Mouse (Mus musculus) kidney, adult 18-20 months (tissue): ENCODE measurements around the gene Oaz3.

Source experiments
- DNase-seq: peaks from one replicate; pipeline ENCODE4 v3.0.0; 2021

Oaz3 gene

DNA sequence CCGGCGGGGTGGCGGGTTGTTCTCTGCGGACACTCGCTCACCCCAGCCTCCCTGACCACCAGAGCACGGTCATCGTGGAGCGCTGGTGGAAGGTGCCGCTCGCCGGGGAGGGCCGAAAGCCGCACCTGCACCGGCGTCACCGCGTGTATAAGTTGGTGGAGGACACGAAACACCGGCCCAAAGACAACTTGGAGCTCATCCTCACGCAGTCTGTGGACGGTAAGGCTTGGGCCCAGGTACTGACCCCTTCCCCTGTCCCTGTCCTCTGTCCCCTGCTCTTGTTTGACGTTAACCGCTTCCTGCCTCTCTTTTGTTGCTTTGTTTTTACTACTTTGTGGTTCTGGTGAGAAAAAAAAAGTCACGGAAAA, at the start of gene Oaz3:
TSS of gene Oaz3 (minus strand) at position 319 of the 368 bp plus-strand sequence.
- DNase-seq = no peak

DNA sequence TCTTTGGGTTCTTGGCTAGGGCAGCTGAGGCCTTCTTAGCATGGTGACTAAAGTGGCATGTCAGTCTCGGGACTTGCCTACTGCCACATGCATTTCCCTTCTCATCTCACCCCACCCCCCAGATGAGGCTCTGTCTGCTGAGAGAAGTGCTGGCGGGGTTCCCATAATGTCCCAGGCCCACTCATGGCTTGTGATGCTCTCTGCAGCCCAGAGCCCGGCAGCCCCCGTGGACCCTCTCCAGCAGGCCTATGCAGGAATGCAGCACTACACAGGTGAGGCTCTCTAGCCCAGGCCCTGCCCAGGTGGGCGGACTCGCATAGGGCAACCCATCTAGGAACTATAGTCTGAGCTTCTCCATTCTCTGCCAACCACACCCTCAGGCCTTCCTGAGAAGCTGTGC, 43.9 kb upstream of the Oaz3 start:
- no peak for DNase-seq

GRCm38 (mm10) chr3:94485922-94486321, 42.2 kb upstream of the Oaz3 start:
- DNase-seq = no peak

DNA sequence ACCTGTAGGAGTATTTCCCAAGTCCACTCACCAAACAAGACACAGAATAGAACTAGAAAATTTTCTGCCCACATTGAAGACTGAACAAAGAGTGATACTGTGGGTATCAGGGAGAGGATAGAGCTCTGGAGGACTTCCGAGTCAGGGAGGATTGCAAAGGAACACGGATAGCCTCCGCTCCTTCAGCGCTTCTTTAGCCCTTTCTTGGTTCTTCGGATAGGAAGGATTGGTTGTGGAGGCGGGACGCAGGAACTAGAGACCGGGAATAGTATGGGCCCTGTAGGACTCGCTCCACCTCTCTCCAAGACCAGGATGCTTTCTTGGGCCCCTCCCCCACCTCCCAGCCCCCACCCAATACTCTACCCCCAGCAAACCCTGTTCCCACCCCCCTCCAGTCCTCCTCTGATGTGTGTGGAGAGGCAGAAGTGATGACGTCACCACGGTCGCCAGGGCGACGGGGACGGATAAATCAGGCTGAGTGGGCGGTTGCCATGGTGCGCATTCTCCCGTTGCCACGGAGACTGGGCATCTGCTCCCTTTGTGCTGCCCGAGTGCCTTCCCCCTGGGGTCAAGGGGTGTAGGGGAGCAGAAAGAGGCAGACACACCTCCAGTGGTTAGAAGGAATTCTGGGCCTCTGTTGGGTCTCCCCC, 40.2 kb upstream of the Oaz3 start:
- DNase-seq = no peak

DNA sequence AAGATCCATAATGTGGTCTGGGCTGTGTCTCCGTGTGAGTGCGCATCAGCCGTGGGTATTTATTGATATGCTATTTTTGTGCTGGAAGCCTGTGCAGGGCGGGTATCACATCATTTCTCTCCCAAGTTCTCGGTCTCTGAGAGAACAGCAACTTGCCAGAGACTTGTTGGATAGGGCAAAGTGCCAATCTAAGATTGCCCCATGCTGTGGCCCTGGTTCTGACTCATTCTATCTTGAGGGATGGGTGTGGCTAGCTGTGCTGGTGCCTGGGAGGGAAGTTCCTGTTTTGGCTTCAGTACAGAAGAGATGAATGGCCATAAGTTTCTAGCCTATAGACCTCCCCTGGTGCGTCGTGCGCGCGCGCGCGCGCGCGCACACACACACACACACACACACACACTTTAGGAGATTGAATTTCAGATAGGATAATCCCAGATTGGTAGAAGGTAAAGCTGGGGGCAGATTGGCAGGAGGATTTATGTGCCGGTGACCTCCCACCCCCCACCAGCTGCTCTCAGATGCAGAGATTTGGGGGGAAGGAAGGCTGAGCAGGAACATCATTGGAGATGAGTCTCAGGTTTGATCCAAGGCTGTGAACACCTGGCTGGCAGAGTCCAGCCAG, 39.2 kb upstream of the Oaz3 start:
- no peak for DNase-seq

- DNase-seq = no peak
Observed at GRCm38 (mm10) chr3:94481429-94481828, 37.7 kb upstream of the Oaz3 start.

DNA sequence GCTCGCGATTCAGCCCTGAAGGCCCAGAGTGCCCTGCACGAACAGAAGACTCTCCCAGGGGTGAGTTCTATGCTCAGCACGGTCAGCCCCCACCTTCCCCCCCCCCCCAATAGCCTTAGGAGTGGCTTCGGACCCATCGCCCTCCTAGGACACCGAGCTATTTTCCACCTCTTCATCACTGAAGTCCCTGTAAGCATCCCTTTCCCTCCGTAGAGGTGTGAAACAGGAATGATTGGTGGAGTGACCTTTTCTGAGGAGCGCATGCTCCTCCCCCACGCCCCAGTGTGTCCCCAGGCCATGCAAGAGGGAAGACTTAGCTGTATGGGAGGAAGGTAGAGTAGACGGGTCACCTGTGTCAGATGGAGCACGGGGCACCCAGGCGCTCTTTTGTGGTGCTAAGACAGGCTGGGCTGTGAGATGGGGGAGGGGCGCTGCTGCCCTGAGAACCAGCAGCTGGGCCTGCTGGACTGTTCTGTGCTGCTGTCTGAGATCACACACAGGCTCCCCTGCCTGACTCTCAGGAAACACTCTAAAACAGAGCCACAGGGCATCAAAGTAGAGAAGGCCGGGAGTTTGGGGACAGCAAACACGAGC, 36.7 kb upstream of the Oaz3 start, which contains the start of gene Riiad1:
TSS of gene Riiad1 (minus strand) at position 51 of the 594 bp plus-strand sequence.
- no peak for DNase-seq

GRCm38 (mm10) chr3:94479564-94479963, 35.8 kb upstream of the Oaz3 start:
- no peak for DNase-seq

GRCm38 (mm10) chr3:94478591-94479169, 35.0 kb upstream of the Oaz3 start:
- no peak for DNase-seq

GRCm38 (mm10) chr3:94477981-94478422, 34.3 kb upstream of the Oaz3 start, which contains the start of gene Celf3:
Celf3 (plus strand) TSS chr3:94478295.
- DNase-seq = no peak

- no peak for DNase-seq
Observed at GRCm38 (mm10) chr3:94477444-94477843, 33.7 kb upstream of the Oaz3 start.

DNA sequence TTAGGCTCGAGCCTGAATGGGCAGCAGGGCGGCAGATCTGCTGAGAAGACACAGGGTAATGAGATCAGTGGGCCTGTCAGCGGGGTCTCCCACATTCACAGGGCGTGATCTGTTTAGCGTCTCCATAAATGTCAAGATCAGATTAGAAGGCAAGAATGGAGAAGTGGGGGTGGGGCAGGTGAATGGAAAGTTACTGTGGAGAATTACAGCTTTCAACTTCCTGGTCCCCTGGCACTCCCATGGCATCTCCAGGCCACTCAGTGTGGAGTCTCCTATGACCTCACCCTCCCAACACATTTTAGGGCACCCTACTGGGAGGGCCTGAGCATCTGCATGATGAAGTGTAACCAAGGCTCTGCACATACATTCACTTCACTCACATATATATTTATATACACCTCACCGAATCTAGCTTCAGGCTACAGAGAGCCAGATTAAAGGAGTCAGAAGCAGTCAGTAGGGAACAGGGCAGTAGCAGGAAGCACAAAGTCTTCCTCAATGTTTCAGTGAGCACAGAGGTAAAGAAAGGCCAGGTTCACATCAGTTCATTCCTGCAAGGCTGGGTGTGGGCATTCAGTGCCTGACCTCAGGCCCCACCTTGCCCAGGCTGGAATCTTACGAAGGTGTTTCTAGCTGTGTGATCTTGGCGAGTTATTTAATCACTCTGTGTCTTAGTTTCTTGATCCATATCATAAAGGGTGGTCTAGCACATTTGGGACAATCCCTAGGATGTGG, 32.8 kb upstream of the Oaz3 start:
- peak; percentile 48 for DNase-seq

- DNase-seq = no peak
Observed at GRCm38 (mm10) chr3:94473567-94474232, 30.0 kb upstream of the Oaz3 start.

DNA sequence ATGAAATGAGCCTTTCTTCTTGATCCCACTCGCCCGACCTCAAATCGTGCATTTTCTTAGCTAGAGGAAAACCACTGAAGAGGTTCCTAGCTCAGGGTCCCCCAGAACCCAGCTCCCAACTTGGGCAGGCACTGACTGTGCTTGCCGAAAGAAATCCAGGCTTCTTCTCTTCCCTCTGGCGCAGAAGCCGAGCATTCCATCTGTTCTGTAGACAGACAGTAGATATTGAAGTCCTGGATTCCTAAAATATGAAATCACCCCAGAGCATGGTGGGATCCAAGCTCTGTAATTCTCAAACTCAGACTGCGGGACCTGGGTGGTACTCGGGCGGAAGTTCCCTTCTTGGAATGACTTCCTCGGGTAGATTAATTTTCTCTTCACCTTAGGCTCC, 29.4 kb upstream of the Oaz3 start:
- DNase-seq = no peak

- peak; percentile 14 for DNase-seq
Observed at GRCm38 (mm10) chr3:94472447-94473114, 28.9 kb upstream of the Oaz3 start.

GRCm38 (mm10) chr3:94468931-94469330, 25.2 kb upstream of the Oaz3 start:
- no peak for DNase-seq

DNA sequence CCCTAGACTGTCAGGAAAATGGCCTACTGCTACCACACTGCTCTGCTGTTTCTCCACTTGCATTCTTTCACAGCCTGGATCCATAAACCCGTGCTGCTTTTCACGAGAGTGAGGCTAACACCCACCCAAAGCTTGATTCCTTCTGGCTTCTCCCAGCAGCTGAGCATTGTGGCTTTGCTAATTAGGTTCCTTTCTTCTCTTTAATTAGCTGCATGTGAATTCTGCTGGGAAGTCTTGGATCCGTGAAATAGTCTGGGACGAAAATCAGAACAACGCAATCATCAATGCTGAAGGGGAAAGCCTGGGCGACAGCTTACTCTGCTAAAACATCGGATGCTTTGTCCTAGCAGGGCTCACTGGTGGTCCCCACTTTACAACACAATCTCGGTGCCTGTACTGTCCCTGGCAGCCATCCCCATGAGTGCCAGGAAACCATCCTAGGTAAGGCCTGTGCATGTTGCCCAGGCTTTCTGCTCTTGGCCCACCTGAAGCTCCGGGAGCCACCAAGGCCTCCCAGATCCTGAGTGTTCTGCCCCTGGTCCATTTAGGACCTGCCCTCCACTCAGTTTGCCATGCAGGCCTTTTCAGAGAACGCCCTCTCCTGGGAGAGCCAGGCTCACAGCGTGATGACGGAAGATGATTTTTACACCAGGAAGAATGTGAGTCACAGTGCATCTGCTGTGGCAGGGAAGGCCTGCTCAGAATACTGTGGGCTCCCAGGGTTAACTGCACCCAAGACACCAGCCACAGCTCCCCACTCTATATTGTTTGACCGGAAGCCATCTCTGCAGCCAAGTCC, 22.1 kb upstream of the Oaz3 start:
- DNase-seq = no peak

- no peak for DNase-seq
Observed at GRCm38 (mm10) chr3:94463926-94464578, 20.3 kb upstream of the Oaz3 start.

DNA sequence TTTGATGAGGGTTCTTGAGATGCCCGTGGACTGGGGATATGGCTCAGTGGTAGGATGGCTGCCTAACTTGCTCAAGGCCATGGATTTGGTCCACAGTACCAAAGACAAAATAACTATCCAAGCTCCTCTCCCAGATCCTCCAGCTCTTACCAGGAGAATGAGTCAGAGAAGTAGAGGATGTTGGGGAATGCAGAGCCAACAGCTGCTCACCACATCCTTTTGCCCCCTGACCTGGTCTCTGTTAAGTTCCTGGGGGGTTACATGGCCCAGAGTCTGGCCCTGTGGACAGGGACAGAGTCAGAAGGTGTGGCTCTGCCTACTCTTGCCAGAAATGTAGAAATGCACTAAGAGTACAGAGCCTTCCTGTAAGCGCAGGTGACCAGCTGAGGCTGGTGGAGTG, 16.1 kb upstream of the Oaz3 start:
- DNase-seq = no peak

- no peak for DNase-seq
Observed at GRCm38 (mm10) chr3:94457055-94457454, 13.3 kb upstream of the Oaz3 start.
